Comparison of ENCODE assay signal across 8 mouse cellular contexts in the genomic region with DNA sequence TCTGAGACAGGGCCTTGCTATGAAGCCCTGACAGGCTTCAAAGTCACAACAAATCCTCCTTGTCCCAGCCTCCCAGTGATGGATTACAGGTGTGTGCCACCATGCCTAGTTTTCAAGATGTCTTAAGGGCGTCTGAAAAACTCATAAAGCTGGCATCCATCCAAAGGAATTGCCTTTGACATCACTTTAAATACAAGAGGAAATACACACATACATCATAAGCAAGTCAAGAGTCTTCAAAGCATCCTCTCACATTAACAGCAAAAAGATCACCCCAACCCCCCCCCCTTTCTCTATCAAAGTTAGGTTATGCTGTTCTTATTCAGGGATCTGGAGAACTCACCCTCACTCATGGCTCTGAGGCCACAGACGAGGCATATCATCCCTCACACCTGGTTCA. TPM values are rescaled to one million over a fixed set of nuclear protein-coding genes. Genes with fewer than 3 reads are reported as not detected.
DNase-seq lines count a peak whose midpoint lies in the region; ATAC-seq lines count a peak whose summit lies in the region.
"Had no signal": no experiment of that assay in that cellular context is flagged by ENCODE, and none has a peak within 500 bp of the region (broad histone marks: within the 10 kb centered on the region; RNA-seq: fewer than 3 reads in every experiment).

No protein-coding gene starts in this region.

- no peaks in the 10 kb centered on the region for H3K27me3 ChIP-seq in forebrain, embryonic 14.5 days (replicated peaks; ENCODE audit: control insufficient read depth, insufficient read depth, low read length)
- H3K27me3 ChIP-seq in liver, embryonic 15.5 days: peaks cover 8% of the 10 kb centered on the region; the same call in 1 of the 2 replicates

- WGBS in forebrain, embryonic 14.5 days: 65% methylated on average over 2 of the region's 2 CpGs
- 42% methylated on average over 2 of the region's 2 CpGs for WGBS in liver, embryonic 15.5 days (ENCODE audit: insufficient replicate concordance)

- H3K27ac ChIP-seq in forebrain, embryonic 14.5 days (ENCODE audit: low read depth, low read length): no peak overlapping the region
- H3K27ac ChIP-seq in liver, embryonic 15.5 days (replicated peaks): no peak overlapping the region

- H3K4me3 ChIP-seq in forebrain, embryonic 14.5 days (ENCODE audit: low read depth, low read length): peak overlapping the region; percentile 66; the same call in 1 of the 2 replicates
- 0 out of 2 replicates have a peak overlapping the region, but pooled peaks have one; percentile 65 for H3K4me3 ChIP-seq in liver, embryonic 15.5 days (replicated peaks)

- no peaks in the 10 kb centered on the region for H3K36me3 ChIP-seq in forebrain, embryonic 14.5 days (ENCODE audit: control insufficient read depth, insufficient read depth, low read length)
- H3K36me3 ChIP-seq in liver, embryonic 15.5 days (replicated peaks): no peaks in the 10 kb centered on the region

- DNase-seq in thymus, postnatal 0 days (ENCODE audit: low spot score): peak; percentile 21
- DNase-seq in thymus, postnatal 14 days: no peak
- DNase-seq in forebrain, embryonic 14.5 days (ENCODE audit: low spot score): no peak
- no peak for DNase-seq in cerebellum, postnatal 10 days

- H3K4me2 ChIP-seq in forebrain, embryonic 14.5 days (ENCODE audit: low read length): peak overlapping the region; percentile 87
- peak overlapping the region; percentile 97 for H3K4me2 ChIP-seq in liver, embryonic 15.5 days

- peaks cover 32% of the 10 kb centered on the region for H3K4me1 ChIP-seq in forebrain, embryonic 14.5 days (ENCODE audit: control insufficient read depth, insufficient read depth, low read length)
- peaks cover 36% of the 10 kb centered on the region for H3K4me1 ChIP-seq in liver, embryonic 15.5 days (replicated peaks)

- H3K9ac ChIP-seq in forebrain, embryonic 14.5 days (ENCODE audit: low read length): 0 out of 2 replicates have a peak overlapping the region, but pooled peaks have one; percentile 18
- H3K9ac ChIP-seq in liver, embryonic 15.5 days: no peak overlapping the region

- no peaks in the 10 kb centered on the region for H3K9me3 ChIP-seq in forebrain, embryonic 14.5 days (replicated peaks; ENCODE audit: control insufficient read depth, low read length)
- H3K9me3 ChIP-seq in liver, embryonic 15.5 days (replicated peaks): no peaks in the 10 kb centered on the region

- ATAC-seq in forebrain, embryonic 14.5 days: no peak
- ATAC-seq in liver, embryonic 15.5 days (ENCODE audit: insufficient read depth): no peak
- no peak for ATAC-seq in megakaryocyte-erythroid progenitor cell, adult 5-6 weeks (replicated peaks; ENCODE audit: low FRiP score, low TSS enrichment, poor library complexity, severe bottlenecking)
- no peak for ATAC-seq in frontal cortex, adult (ENCODE audit: low TSS enrichment)

RNA-seq across cellular contexts. Expression of gene Map3k14, which starts 1.4 kb away (rescaled TPM):
- polyA plus RNA-seq in thymus, postnatal 0 days (2015; fragmentation: Nextera tagmentation; extraction: Ambion mirVana): 7.1 and 7.6 TPM in 2 replicates
- polyA plus RNA-seq in forebrain, embryonic 14.5 days (2014; fragmentation: Nextera tagmentation; extraction: Ambion mirVana): 1.7 and 2.7 TPM in 2 replicates
- 0.47 and 0.77 TPM in 2 replicates for polyA plus RNA-seq in liver, embryonic 15.5 days (2015; fragmentation: Nextera tagmentation; extraction: Ambion mirVana)
- total RNA-seq in megakaryocyte-erythroid progenitor cell, adult 5-6 weeks (2014; fragmentation: Nextera tagmentation): 1.8 and 2.9 TPM in 2 replicates
- 1.2 and 3.1 TPM in 2 replicates for total RNA-seq in megakaryocyte-erythroid progenitor cell, adult 5-6 weeks (2017)

RNA-seq across cellular contexts. Expression of gene Spata32, which starts 47.6 kb away (rescaled TPM):
- not detected in 2 replicates for polyA plus RNA-seq in thymus, postnatal 0 days (2015; fragmentation: Nextera tagmentation; extraction: Ambion mirVana)
- polyA plus RNA-seq in forebrain, embryonic 14.5 days (2014; fragmentation: Nextera tagmentation; extraction: Ambion mirVana): not detected in 2 replicates
- polyA plus RNA-seq in liver, embryonic 15.5 days (2015; fragmentation: Nextera tagmentation; extraction: Ambion mirVana): not detected in 2 replicates
- not detected in 2 replicates for total RNA-seq in megakaryocyte-erythroid progenitor cell, adult 5-6 weeks (2014; fragmentation: Nextera tagmentation)
- not detected in 2 replicates for total RNA-seq in megakaryocyte-erythroid progenitor cell, adult 5-6 weeks (2017)
- total RNA-seq: heart, postnatal 25 days had no signal

RNA-seq across cellular contexts. Expression of gene 1700023F06Rik, which starts 57.5 kb away (rescaled TPM):
- 0.56 and 0.93 TPM in 2 replicates for polyA plus RNA-seq in thymus, postnatal 0 days (2015; fragmentation: Nextera tagmentation; extraction: Ambion mirVana)
- polyA plus RNA-seq in forebrain, embryonic 14.5 days (2014; fragmentation: Nextera tagmentation; extraction: Ambion mirVana): 0.78 and 1.2 TPM in 2 replicates
- 0.08 TPM in 1 of 2 replicates, not detected in the other for polyA plus RNA-seq in liver, embryonic 15.5 days (2015; fragmentation: Nextera tagmentation; extraction: Ambion mirVana)
- not detected in 2 replicates for total RNA-seq in megakaryocyte-erythroid progenitor cell, adult 5-6 weeks (2014; fragmentation: Nextera tagmentation)
- not detected in 2 replicates for total RNA-seq in megakaryocyte-erythroid progenitor cell, adult 5-6 weeks (2017)
- total RNA-seq: heart, postnatal 25 days had no signal
